Mouse (Mus musculus) lung, postnatal 36 days (tissue): ENCODE measurements around the gene Galk2.
A peak's percentile ranks its signal among the peaks of the same experiment; 100 is the strongest.

ENCODE experiments used
- DNase-seq: peaks from one replicate; pipeline ENCODE4 v3.0.0; 2022; ENCODE audit warnings: mixed read lengths

Galk2 gene

DNA sequence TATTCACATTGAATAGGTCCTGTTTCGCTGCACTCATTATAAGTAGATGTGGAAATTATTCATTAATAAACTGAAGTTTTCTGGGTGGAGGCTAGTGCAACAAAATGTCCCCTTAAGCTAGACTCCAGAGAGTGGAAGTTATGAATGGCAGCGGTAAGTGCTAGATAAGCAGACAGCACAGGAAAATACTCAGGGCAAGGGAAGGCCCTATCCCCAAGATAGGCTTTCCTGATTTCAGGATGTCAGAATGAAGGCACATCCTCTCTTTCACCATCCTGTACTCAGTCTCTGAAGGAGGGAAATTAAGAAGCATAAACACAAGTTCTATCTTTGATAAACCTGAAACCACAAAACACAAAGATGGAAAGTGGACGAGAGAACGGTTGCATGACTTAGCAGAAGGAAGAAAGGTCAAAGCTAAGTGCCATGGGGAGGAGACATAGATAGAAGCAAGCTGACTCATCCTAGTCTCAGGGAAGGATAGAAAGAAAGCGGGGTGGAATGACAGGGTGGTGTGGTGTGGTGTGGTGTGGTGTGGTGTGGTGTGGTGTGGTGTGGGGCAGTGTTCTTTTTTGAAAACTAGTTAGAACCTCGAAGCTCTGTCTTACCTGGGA lies 42.0 kb downstream of the Galk2 start:
- no peak for DNase-seq

DNA sequence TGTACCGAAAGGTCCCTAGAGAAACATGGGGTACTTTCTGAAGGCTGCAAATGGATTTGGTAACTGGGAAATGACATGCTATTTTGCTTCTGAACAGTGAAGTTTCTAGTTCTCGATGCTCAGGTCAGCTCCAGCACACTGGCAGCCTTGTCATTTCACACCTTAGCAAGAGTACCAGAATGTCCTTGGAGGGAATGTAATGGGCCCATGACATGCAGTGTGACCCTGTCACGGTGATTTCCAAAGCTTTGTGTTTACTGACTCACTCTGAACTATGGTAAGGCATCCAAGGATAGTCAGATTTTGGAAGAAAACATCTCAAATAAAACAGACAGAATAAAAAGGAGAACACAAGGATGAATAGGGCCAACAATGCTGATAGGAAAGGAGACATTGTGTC lies 42.5 kb downstream of the Galk2 start:
- peak; percentile 8 for DNase-seq

DNA sequence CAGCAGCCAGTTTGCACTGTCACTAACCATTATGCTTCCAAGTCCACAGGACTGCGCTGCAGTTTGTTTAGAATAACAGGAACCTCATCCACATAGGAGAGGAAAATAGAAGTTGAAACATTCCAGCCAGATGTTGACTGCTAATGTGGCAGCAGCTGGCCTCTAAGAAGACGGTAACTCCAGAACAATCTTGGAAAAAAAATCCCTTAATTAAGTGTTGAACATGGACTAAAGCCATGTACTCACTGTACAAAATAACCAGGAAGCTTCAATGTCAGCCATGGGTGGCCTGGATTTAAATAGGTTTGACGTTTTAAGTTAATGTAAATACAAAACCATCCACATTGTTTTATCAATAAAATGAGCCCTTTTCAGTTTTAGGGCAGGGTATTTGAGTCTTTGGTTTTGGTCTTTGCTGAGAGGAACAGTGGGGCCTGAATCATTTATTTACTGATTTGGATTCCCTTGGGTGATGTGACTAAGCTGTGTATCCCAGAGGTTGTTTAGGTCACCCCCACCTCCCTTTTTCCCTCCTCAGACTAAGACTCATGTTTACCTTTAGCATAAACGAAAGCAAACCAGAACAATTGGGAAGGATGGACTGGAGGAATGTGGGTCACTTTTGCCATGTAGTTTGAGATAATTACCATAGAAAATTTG lies 47.6 kb downstream of the Galk2 start:
- DNase-seq, result no peak

GRCm38 (mm10) chr2:125907580-125908255 lies 48.8 kb downstream of the Galk2 start:
- no peak for DNase-seq

GRCm38 (mm10) chr2:125914167-125914566 lies 55.3 kb downstream of the Galk2 start:
- DNase-seq, result no peak

GRCm38 (mm10) chr2:125914713-125915112 lies 55.8 kb downstream of the Galk2 start:
- DNase-seq, result no peak

GRCm38 (mm10) chr2:125916652-125917296 lies 57.9 kb downstream of the Galk2 start:
- DNase-seq, result no peak

DNA sequence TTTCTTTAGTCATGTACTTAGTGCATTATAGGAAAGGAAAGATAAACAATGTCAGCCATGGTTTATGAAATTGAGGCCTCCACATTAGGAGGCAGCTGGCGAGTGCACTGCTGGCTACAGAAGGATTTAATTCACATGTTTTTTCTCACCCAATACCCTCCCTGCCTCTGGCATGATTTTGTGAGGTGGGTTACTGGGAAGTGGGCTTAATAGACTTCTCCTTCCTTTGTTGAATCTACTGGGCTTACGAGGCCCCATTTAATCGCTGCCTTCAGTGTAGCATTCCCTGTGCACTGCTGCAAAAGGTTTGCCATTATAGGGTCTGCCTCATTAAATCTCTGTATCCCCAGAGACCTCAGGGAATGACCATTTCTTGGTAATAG lies 58.4 kb downstream of the Galk2 start:
- no peak for DNase-seq

- DNase-seq, result peak; percentile 21
These were observed 62.4 kb downstream of the Galk2 start for GRCm38 (mm10) chr2:125921273-125921672.

GRCm38 (mm10) chr2:125922149-125922548 lies 63.2 kb downstream of the Galk2 start:
- DNase-seq, result no peak

GRCm38 (mm10) chr2:125922877-125923276 lies 64.0 kb downstream of the Galk2 start:
- DNase-seq, result peak; percentile 10

DNA sequence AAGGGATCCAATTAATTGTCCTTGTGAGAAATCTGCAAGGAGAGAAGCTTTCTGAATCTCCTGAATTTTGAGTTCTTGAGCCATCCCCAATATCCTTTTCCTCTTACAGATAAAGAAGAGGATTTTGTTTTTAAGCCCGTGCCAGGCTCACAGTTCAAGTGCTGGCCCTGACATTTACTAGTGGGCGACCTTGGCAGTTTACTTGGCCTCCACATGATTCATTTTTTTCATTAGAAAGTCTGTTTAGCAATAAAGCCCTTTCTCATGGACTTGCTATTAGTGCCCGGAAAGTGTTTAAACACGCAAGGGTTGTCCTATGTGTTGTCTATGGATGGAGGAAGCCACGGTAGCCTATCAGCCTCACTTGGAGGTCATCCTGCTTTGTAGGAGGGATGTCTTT lies 64.4 kb downstream of the Galk2 start:
- DNase-seq, result no peak

GRCm38 (mm10) chr2:125924554-125924953 lies 65.6 kb downstream of the Galk2 start:
- no peak for DNase-seq

DNA sequence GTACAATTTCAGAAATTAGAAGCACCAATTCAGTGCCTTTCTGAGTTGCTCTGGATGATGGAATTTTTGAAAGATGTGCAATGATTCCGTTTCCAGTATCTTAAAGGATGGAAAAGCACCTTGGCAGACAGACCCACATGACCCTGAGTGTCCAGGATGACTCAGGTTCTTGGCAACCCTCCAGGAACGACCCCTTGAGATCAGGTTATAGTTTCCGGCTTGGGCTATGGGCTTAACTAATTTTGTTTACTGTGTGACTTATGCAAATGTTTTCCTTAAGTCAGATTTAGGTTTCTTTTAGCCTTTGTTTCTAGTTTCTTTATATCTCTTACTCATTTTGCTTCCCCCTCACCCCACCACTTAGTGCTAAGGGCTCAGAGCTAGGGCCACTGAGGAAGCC lies 66.2 kb downstream of the Galk2 start:
- DNase-seq, result no peak

DNA sequence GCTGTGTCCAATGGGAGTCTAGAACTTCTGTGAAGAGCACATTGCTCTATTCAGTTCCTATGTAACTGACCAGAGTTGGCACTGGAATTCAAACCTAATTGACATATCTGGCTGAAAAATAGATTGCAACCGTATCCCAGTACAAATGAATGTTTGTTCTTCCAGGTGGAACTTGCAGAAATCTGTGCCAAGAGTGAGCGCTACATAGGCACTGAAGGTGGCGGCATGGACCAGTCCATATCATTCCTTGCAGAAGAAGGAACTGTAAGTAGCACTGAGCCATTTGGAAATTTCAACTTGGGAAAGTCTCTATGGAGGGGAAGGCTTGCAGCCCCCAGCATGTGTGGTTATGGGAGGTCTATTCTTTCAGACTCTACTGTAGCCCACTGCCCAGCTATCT lies 70.5 kb downstream of the Galk2 start:
- no peak for DNase-seq

- peak; percentile 46 for DNase-seq
These were observed 71.0 kb downstream of the Galk2 start for GRCm38 (mm10) chr2:125929872-125930271.

DNA sequence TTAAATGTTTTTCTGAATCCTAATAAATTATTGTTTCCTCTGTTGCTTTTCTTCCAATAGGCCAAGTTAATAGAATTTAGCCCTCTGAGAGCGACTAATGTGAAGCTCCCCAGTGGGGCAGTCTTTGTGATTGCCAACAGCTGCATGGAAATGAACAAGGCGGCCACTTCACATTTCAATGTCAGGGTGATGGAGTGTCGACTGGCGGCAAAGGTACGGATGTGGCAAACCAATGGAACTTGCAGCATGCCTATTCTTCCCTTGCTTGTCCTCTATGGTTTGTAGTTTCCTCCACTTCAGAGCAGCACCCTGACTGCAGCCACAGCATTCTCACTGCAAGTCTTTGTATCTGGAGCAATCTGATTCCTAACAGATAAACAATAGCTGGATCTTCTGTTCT lies 72.3 kb downstream of the Galk2 start:
- DNase-seq, result no peak

GRCm38 (mm10) chr2:125932734-125933133 lies 73.8 kb downstream of the Galk2 start:
- peak; percentile 62 for DNase-seq

DNA sequence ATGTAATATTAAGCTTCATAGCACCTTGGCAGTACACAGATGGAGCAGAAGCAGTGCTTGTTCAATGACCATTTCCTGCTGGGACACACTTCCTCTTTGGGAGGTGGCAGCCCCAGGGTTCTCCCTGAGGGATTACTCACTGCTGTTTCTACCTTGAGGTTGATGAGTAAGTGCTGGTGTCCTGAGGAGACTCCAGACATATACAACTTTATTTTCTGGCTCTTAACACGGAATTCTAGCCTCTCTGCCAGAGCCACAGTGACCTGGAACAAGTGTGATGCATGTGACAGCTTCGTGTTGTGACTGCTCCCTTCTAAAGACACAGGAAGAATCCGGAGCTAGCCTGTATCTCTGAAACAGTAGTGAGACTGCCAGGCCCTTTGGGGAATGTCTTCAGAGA lies 75.1 kb downstream of the Galk2 start:
- DNase-seq, result no peak

DNA sequence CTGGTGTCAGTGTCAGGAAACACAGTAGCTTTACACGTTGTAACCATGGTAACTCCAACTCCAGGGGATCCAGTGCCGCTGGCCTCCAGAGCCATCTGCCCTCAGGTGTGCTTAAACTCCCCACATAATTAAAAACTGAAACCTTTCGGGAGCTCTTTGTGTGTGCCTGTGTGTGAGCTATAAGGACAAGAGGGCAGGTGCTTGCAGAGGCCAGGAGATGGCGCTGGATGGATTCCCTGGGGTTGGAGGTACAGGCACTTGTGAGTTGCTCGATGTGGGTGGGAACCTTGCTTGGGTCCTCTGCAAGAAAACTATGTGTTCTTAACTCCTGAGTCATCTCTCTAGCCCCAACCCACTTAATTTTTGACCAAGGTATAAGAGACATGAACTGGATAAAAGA lies 77.5 kb downstream of the Galk2 start:
- no peak for DNase-seq

DNA sequence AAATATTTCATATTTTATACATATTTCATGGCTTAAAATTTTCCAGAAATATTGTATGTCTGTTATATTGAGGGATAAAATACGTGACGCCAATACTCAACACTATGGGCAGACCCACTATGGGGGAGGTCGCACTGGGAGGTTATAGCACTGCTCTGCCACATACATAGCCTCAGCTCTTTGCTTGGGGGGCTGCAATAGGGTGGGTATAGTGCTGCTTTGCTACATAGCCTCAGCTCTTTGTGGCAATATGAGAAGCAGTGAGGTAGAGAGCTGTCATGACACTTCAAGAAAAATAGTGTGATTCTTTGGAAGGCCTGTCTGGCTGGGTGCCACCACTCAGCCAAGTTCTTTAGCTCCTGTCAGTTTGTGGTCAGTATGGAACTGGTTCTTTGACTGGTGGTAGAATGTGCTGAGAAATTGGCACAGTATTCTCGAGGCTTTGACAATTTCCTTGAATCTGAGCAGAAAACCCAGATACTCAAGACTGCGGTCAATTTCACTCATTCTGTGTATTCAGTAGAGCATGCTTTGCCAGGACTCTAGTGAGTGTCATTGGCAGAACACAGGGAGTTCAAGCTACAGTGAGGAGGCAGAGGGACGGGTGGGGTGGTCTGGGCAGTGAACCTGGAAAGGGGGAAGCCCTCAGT lies 80.2 kb downstream of the Galk2 start:
- no peak for DNase-seq

GRCm38 (mm10) chr2:125941111-125941785 lies 82.3 kb downstream of the Galk2 start:
- no peak for DNase-seq

- peak; percentile 14 for DNase-seq
These were observed 84.4 kb downstream of the Galk2 start for GRCm38 (mm10) chr2:125943301-125943700.
